Mouse (Mus musculus) v-Abl transformed pro-B cells (cell line): Measurements from ENCODE around the gene Nhsl1.

Experiments used
- in situ Hi-C, 2 experiments: fragments of 400-800 bp; cut with MboI; formaldehyde crosslinking; loops; one replicate each; pipeline ENCODE4 v1.15.1; 2025; ENCODE audit not compliant: unreplicated experiment in 2 of 2

Nhsl1 gene

GRCm38 (mm10) chr10:18475126-18475525 is 156.3 kb downstream of the Nhsl1 start:
- in situ Hi-C loops, result no loop called here

GRCm38 (mm10) chr10:18478294-18478693 is 159.5 kb downstream of the Nhsl1 start:
- in situ Hi-C loops, result no loop called here

GRCm38 (mm10) chr10:18479285-18479684 is 160.5 kb downstream of the Nhsl1 start:
- in situ Hi-C loops, result no loop called here

GRCm38 (mm10) chr10:18480836-18481235 is 162.1 kb downstream of the Nhsl1 start:
- in situ Hi-C loops, result no loop called here

GRCm38 (mm10) chr10:18482558-18483141 is 163.9 kb downstream of the Nhsl1 start:
- in situ Hi-C loops, result no loop called here

- in situ Hi-C loops, result no loop called here
These were observed 164.9 kb downstream of the Nhsl1 start for GRCm38 (mm10) chr10:18483658-18484057.

GRCm38 (mm10) chr10:18484731-18485130 is 165.9 kb downstream of the Nhsl1 start:
- in situ Hi-C loops, result no loop called here

- in situ Hi-C loops, result no loop called here
These were observed 169.5 kb downstream of the Nhsl1 start for GRCm38 (mm10) chr10:18488239-18488803.

- in situ Hi-C loops, result no loop called here
These were observed 171.2 kb downstream of the Nhsl1 start for GRCm38 (mm10) chr10:18489936-18490335.

GRCm38 (mm10) chr10:18491952-18492351 is 173.2 kb downstream of the Nhsl1 start:
- in situ Hi-C loops, result no loop called here

- in situ Hi-C loops, result no loop called here
These were observed 174.5 kb downstream of the Nhsl1 start for GRCm38 (mm10) chr10:18493010-18493894.

- in situ Hi-C loops, result no loop called here
These were observed 175.5 kb downstream of the Nhsl1 start for GRCm38 (mm10) chr10:18494249-18494648.

- in situ Hi-C loops, result no loop called here
These were observed 178.3 kb downstream of the Nhsl1 start for GRCm38 (mm10) chr10:18497066-18497465.

- in situ Hi-C loops, result no loop called here
These were observed 183.2 kb downstream of the Nhsl1 start for GRCm38 (mm10) chr10:18501997-18502396.

GRCm38 (mm10) chr10:18505690-18506089 is 186.9 kb downstream of the Nhsl1 start:
- in situ Hi-C loops, result no loop called here

- in situ Hi-C loops, result no loop called here
These were observed 187.7 kb downstream of the Nhsl1 start for GRCm38 (mm10) chr10:18506501-18506946.

GRCm38 (mm10) chr10:18507869-18508473 is 189.2 kb downstream of the Nhsl1 start:
- in situ Hi-C loops, result no loop called here

- in situ Hi-C loops, result no loop called here
These were observed 189.8 kb downstream of the Nhsl1 start for GRCm38 (mm10) chr10:18508586-18508985.

- in situ Hi-C loops, result no loop called here
These were observed 191.9 kb downstream of the Nhsl1 start for GRCm38 (mm10) chr10:18510663-18511062.

- in situ Hi-C loops, result no loop called here
These were observed 192.7 kb downstream of the Nhsl1 start for GRCm38 (mm10) chr10:18511496-18511895.

- in situ Hi-C loops, result loop anchor here in 1 of 2 experiments (5.0 kb wide), 1 partner anchor 785 kb away; no protein-coding TSS in a partner anchor
These were observed 203.8 kb downstream of the Nhsl1 start for GRCm38 (mm10) chr10:18522556-18522955.
